Mouse (Mus musculus) adrenal gland, adult (tissue): ENCODE measurements at regions not wholly inside any gene's neighbourhood (a gene's known extent, or its start where the extent isn't known, plus 50 kb on each side); places are given as distances from the start of the nearest gene placed in this dataset.
"Not testable (repeated sequence)": the region's sequence is repeated elsewhere in the genome, so short reads cannot be mapped to it uniquely, and the experiment has no call there.

Experiments
- DNase-seq, 2 experiments: peaks; one replicate each; pipeline ENCODE4 v3.0.0; 2022 to 2023; ENCODE audit warnings: low spot score in 1 of 2; ENCODE audit not compliant: inconsistent age in 2 of 2

DNA sequence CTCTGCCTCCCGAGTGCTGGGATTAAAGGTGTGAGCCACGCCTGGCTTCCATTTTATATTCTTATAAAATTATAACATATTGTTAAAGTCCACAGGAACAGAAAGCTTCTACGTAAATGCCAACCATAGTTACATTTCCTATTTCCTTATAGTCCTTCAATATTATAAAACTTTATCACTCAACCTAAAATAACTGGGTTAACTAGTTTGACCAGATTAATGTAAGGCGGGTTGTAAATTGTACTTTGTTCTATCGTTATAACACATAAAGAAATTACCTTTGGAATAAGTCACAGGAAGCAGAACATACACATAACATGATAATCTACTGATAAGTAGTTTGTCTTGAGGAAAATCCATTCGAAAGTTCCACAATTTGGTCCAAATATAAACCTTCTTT is 251.6 kb downstream of the Nfkbiz start:
- DNase-seq, result no peak

DNA sequence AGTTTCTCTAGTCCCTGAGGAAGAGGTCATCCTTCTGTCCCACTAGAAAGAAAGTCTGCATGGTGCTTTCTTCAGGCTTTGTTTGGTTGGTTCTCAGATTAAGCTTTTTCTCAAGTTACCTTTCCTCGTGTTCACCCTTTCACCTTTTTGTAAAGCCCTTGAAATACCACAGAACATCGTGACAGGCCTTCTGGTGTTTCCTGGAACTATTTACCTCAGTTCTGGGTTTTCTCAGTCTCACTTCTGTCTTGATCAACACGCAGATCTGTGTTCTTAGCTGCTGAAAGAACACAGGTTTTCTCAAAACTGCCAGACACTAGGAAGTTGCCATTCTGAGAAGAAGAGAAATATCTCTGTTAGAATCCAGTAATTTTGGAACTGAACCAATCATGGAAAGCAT is 255.8 kb downstream of the Nfkbiz start:
- DNase-seq, result no peak

DNA sequence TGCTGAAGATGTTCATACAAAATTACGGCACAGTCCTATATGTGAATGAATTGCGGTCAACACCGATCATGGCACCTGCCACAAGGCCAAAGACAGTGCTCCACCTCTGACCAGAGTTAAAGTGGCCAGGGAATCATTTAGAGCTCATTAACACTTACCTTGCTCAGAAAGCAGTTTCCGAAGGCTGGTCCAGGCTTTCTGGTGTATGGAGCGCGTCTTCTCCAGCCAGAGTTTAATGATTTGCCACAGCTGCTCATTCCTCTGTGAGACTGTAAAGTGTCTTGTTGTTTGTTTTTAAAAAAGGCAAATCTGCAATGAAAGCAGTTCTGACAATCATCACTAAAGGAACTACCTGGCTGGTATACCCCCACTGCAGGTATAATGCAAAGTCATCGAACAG is 256.7 kb downstream of the Nfkbiz start:
- DNase-seq, result no peak

DNA sequence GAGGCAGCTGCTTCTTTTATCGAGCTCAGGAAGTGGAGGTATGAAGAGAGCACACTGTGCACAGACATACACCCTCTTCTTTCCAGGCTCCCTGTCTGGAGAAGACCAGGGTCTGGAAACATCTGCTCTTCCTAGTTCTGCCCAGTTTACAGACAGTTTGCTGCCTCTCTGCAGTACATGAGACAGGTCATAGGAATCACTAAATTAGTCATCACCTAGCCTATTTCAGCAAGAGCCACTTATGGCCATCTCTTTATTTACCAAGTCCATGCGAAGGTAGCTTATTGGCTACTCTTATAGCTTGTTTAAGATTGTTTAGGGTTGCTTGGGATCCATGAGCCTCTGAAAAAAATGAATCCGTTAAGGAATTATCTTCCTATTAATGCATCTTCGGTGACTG is 257.9 kb downstream of the Nfkbiz start:
- no peak for DNase-seq

DNA sequence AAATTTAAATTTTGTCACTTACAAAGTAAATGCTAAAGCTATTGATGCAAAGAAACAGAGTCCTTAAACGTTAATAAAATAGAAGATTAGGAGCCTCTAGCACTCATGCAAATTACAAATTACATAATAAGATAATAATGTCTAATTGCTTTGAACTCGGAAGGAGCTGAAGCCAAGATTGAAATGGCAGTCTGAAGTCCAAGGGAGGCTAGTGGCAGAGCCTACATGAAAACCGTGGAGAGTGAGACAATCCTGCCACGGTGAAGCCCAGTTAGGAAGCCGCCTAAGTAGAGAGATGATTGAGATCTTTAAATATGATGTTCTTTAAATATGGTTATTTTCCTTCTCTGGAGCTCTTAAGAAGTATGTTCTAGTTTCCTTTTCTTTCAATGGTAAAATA is 260.0 kb downstream of the Nfkbiz start:
- DNase-seq, result no peak

DNA sequence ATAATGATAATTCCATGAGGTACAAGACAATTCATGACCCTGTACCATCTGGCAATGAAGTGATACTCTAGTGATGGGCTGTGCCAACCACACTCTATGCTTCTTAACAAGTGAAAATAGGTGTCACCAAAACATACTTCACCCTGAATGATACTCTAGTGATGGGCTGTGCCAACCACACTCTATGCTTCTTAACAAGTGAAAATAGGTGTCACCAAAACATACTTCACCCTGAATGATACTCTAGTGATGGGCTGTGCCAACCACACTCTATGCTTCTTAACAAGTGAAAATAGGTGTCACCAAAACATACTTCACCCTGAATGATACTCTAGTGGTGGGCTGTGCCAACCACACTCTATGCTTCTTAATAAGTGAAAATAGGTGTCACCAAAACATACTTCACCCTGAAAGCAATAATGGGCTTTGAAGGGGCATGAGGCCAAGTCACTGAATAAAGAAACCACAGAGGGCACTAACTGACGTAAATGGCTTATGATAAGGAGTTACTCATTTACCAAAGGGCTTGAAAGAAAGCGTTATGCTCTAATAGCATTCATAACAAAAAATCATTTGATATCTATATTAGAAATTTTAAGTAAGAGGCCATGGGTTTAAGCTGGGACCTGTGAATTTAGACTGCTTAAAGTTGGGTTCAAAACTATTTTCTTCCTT is 263.0 kb downstream of the Nfkbiz start:
- DNase-seq, result not testable (repeated sequence)

DNA sequence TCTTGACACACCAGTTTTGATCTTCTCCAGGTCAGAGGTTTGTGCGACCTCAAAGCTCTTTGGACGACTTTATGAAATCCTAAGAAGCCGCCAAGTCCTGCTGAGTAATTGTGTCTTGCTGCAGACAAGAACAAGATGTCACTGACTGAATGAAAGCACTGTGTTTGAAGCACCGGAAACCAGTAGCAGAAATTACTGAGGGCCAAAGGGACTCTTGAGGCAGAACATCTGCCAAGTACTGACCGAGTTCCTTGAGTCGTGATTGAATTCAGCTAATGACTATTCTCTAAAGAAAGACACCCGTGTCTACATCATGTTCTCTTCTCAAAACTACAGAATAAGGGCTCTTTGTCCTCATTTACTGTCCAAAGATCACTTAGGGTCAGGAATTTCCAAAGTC is 267.6 kb downstream of the Nfkbiz start:
- peak; percentile 8 to 35 for DNase-seq

DNA sequence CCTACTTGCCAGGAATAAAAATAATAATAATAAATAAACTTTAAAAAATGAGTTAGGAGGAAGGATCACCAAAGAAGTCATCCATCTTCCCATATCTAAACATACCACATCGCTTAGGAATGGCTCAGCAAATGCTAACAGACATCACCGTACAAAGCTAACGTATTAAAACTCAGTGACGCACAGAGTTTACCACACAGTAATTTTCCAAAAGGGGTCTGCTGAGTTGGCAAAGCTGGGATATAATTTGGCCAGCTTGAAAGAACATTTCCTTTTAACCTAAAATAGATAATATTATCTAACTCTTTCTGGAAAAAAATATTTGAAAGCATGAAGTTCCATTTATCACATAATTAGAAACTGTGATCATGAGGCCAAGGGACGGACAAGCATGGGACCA is 268.6 kb downstream of the Nfkbiz start:
- no peak for DNase-seq

DNA sequence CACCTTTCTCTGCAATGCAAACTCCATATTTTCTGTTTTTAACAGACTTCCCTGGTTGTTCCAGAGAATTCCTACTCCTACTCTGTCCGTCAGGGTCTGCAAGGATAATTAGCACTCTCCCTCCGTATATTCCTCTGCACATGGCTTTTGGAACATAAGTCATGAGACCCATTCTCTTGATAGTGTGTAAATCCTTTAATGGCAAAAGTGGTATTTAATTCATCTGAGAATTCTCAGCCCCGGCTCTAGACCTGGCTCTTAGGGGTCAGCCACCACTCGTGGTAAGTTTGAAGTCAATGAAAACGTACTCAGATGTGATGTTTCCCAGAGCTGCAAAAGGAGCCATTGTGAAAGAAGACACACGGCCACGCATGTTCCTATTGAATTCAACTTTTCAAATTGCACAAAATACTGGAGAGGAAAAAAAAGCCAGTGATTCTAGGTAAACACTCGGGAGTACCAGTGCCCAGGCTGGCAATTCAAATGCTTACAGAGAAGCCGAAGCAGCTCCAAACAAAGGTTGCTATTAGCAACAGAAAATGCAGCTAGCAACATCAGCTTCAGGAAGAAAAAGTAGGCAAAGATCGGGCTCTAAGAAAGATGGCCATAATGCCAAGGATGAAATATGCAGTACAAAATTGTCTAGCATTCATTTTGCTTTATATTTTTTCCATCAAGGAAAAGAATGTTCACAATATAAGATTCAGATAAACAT is 258.2 kb upstream of the Zpld1 start:
- DNase-seq, result peak in 1 of 2 experiments; percentile 23

DNA sequence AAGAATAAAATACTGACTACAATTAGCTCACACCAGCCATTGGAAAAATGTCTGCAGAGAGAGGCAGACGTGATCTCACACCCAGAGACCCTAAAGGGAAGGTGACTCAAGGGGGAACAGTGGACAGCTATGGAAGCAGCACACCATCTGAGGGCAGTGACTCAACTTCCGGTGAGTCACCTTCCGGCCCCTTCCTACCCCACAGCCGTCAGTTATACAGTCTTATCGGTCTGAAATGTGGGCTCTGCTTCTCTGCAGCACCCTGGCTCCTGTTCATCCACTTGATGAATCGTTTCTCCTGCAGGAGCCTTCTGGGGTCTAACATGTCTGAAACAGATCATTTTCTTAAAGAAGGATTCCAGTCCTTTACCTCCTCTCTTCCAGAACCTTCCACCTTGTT is 257.4 kb upstream of the Zpld1 start:
- DNase-seq, result peak; percentile 19 to 43

DNA sequence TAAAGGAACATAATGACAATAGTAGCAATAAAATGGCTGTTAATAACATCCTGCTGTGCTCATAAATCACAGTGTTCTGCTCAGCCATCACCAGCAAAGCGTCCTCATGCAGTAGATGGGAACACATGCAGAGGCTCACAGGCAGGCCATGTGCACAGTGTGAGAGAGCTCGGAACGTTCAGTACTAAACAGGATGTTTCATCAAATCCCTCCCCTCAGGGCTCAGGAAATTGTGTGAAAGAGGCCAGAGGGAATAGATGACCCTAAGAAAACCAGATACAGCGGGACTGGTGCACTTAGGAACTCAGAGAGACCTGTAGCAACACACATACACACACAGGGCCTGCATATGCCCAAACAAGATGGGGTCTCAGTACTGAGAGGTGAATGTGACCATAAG is 256.1 kb upstream of the Zpld1 start:
- DNase-seq, result peak; percentile 8 to 28

DNA sequence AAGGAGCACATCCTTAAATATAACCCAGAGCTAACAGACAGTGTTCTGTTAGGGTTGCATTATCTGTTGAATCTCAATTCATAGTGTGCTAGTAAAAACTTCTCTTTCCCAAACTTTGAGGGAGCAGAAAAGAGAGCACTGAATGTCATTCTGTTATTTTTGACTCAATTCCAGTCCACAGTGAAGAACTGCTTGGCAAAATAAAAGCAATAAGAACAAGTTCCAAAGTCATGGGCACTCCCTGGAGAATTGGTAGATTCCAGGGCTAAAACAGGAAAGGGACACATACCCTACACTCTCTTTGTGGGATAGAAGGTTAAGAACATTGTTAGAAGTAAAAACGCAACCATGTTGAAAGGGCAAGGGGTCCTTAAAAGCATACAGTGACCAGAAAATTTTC is 253.6 kb upstream of the Zpld1 start:
- DNase-seq, result no peak

DNA sequence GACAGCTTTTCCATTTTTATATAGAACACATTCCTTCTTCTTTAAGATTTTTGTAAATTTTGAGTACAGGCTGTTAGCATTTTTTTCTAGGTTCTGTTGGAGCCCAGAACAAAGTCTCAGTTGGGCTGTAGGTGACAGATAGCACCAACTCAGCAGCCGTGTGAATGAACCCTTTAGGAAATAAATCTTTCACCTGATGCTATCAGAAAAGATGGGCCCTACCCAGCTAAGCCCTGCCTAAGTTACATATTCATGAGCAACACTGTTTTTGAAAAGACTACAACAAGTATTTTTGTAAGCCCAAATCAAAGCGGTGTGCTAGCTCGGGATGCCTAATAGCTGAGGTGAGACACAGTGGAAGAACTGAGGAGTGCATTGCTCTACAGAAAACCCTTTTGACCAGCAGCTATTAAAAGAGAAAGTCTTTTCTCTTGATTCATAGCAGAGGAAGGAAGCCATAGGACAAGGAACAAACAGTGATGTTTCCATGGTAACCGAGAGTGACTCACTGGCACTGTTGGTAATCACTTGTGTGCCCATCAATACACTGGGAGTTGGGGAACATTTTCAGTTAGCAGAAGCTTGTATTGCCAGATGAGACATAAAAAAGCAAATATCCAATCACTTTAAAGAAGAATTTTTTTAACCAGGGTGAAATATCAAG is 253.0 kb upstream of the Zpld1 start:
- peak; percentile 50 to 55 for DNase-seq

DNA sequence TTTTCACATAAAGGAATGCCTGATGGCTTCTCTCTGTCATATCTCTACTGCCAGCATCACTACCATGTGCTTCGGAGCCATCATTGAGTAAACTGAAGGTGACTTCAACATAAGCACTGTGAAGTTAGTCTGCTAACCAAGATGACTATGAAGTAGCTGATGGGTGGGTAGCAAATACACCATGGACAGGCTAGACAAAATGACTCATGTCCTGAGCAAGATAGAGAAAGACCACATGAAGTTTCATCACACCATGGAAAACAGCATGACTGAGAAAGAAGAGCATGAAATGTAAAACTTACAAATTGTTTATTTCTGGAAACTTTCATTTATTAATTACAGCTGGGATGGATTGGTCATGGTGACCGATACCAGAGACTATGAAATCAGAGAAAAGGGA is 249.3 kb upstream of the Zpld1 start:
- DNase-seq, result no peak

DNA sequence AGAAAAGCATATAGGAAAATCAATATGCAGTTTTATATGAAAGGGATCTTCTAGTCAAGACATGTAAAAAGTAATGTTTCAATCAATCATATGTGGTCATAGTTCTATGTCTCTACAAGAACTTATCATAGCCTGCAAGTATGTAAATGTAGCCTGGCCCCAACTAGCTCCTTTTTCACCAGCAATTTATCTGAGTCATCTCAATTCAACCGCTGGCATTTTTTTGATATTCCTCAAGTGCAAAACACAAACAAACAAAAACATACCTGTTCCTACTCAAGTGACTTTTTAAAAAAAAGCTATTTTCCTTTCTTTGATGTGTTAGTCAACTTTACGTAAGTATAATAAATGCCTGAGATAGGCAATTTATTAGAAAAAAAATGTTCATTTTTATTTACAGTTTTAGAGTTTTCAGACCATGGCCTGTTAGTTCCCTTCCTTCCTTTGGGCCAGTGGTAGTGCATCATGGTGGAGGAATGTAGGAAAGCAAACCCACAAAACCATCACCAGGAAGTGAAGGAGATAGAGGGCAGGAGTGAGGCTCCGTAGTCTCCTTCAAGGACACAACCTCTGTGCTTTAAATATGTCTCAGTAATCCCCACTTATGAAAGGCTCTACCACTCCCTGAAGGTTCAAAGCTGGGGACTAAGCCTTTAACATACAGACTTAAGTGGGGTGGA is 242.7 kb upstream of the Zpld1 start:
- no peak for DNase-seq

DNA sequence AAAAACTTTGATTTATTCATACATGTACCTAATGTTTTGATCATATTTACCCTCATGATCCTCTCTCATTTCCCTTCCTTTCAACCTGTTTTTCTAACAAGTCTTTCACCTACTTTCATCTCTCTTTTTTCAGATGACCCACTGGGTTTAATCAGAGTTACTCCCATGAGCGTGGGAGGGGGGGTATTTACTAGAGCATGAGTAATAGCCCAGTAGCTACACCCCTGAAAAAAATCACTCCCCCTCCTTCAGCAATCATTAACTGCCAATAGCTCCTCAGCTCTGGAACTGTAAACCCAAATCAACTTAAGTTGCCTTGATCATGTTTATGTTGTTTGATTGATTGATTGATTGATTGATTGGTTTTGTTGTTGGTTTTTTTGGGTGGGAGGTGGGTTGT is 241.4 kb upstream of the Zpld1 start:
- no peak for DNase-seq

DNA sequence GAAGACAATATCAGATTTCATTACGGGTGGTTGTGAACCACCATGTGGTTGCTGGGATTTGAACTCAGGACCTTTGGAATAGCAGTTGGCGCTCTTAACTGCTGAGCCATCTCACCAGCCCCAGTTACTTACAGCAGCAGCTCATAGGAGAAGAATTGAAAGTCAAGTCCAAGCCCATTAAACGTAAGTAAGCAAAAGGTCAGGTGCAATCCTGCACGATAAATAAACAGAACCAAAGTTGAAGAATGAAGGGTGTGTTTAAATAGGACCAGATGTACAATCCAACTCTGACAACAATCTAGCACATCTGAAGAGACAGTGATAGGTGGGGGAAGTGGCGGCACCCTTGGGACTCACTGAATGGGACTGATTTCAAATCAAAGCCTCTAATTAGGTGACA is 239.8 kb upstream of the Zpld1 start:
- no peak for DNase-seq

DNA sequence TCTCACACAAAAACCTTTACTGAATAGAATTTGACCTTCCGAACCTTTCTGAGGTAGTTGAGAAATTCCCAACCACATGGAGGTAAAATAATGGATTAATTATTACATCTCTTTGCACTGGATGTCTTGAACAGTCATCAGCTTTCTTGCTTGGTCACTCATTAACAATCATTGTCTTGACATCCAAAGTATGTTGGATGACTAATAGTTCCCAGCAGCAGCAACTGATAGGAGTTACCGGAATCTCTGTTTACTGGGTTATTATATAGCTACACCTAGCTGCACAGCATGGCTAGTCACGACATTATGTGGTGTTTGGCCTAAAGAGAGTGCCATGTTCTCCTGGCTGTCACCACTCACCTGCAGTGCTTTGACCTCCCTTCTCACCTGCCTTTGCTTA is 234.9 kb upstream of the Zpld1 start:
- no peak for DNase-seq

DNA sequence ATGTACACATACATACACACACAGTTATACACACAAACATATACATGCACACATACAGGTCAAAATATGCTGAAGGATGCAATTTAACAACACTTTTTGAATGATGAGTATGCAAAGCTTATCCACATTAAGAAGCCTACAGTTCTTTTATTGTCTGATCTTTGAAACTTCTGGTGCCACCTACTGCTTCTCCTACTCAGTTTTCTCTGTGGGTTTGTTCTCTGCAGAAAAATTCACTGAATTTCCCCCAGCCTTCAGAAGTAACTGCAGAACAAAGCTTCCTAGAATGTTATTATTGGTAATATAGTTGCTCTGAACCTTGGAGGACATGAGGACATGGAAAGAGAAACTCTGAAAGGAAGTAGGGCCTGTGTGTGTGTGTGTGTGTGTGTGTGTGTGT is 233.1 kb upstream of the Zpld1 start:
- DNase-seq, result no peak

DNA sequence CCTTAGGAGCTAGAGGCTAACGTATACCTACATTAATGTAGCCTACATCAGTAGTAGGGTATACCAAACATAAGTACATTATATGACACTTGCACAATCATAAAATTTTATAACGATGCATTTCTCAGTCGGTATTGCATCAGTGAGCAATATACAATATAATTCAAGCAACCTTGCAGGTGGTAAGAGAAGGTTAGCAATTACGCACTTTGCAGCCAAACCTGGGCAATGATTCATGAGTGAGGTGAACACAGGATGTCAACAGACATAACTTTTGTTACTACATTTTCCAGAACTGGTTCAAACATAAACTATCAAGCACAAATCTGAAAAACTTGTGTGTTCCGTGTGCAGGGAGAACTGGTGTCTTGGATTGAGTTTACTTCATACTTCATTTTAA is 229.9 kb upstream of the Zpld1 start:
- no peak for DNase-seq

DNA sequence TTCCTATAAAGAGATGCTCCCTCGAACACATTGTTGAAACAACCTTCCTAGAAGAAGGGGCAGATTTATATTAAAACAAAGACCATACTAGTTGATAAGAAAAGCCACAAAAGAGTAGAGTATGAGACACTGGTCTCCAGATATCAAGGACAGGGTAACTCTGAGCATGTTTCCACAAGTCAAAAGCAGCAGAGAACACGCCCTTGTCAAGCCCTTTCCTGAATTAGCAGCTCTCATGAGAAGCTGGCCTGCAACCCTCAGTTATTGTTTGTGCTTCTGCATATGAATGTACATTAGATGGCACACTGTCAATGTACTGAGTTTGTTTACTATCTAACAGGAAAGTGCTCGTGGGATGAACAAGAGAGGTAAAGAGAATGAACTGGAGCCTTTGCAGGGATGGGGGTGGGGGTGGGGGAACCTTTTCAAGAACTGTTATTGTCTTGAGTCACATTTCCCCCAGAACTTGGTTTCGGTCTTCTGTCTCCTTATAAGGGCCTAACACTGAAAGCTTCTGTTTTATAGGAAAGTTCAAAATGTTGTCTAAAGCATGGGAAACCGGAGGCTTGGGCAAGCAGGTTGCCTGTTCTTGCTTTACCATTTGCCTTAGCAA is 228.6 kb upstream of the Zpld1 start:
- no peak for DNase-seq
